Mouse (Mus musculus) cortical plate, adult 2 months (tissue): ENCODE results near the gene Rabgef1.

Experiments
- CTCF ChIP-seq: fragments of 200-500 bp; IDR thresholded peaks from 2 replicates; pipeline ENCODE4 v1.5.1; 2011; ENCODE audit warnings: mild to moderate bottlenecking, control low read depth, low read length; ENCODE audit not compliant: insufficient read depth; ENCODE audit errors: extremely low read depth
- POLR2A ChIP-seq: fragments of 200-500 bp; IDR thresholded peaks from 2 replicates; pipeline ENCODE4 v1.6.1; 2011; ENCODE audit warnings: mild to moderate bottlenecking, low read length, control low read depth; ENCODE audit not compliant: insufficient read depth; ENCODE audit errors: extremely low read depth

- TF ChIP-seq CTCF (no peak), POLR2A (no peak)
These were observed 69.8 kb downstream of the Rabgef1 start for GRCm38 (mm10) chr5:130241426-130241825.
